Mouse (Mus musculus) gastrocnemius, postnatal 36 days (tissue): Measurements from ENCODE around the gene Igdcc3. TPM values are rescaled to one million over a fixed set of nuclear protein-coding genes. Genes with fewer than 3 reads are reported as not detected.

Experiments used
- DNase-seq, 2 experiments: peaks; one replicate each; pipeline ENCODE4 v3.0.0; 2022
- intact Hi-C: fragments of 180-260 bp; cut with DNase I; formaldehyde crosslinking; loops from one replicate; pipeline ENCODE4 v1.15.1; 2025
- total RNA-seq, 2 experiments: library from RNA; stranded (reverse); gene quantifications; 2 replicates each; pipeline ENCODE4 v1.2.3; 2021

Igdcc3 gene
- total RNA-seq, 2 experiments from 2014 or later: 0.10 to 0.26 TPM

DNA sequence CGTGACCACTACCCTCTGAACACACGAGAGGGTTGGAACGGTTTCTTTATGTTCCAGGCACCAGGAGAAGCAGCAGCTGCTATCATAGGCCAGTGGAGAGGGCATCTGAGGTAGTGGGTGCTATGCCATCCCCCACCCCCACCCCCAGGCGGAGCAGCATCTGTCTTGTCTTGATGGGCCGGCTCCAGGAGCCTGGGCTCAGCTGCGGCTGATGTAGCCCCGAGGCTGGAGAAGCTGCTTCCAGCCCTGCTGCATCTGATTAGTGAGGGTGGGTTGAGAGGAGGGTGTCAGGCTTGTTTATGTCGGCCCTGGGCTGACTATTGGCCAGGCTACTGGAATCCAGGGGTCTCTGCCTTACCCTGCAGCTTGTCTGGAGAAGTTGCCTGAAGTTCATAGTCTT is 90.3 kb downstream of the Igdcc3 start:
- DNase-seq: no peak
- intact Hi-C loops: loop anchor here (10.0 kb wide), 1 partner anchor 204 kb away; the partner anchor contains the start of gene Mtfmt

DNA sequence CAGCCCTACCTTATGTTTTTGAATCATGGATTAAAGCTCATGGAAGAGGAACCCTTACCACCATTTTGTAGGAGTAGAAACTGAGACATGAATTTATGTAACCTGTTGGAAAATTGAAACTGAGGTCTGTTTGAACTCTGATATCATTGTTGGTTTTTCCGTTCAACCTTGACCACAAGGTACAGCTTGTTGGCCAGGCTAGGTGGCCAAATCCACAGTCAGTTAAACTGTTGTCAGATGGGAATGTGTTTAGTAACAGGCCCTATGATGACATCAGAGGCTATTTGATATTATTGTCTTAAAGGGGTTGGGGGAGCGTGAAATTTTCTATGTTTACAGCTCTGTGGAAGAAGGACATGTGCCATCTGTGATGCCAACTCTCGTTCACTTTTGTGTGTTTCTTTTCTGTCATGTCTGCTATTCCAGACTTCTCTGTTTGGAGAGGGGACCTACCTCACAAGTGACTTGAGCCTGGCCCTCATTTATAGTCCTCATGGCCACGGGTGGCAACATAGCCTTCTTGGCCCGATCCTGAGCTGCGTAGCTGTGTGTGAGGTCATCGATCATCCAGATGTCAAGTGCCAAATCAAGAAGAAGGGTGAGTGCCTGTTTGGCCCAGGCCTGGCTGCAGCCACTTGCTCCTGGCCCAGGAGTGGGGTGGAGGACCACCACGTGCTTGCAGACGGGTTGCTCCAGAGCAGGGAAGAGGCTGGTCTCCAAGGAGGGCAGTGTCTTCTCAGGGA is 92.4 kb downstream of the Igdcc3 start:
- intact Hi-C loops: loop anchor here (10.0 kb wide), 1 partner anchor 201 kb away; the partner anchor contains the start of gene Mtfmt
- DNase-seq: no peak

DNA sequence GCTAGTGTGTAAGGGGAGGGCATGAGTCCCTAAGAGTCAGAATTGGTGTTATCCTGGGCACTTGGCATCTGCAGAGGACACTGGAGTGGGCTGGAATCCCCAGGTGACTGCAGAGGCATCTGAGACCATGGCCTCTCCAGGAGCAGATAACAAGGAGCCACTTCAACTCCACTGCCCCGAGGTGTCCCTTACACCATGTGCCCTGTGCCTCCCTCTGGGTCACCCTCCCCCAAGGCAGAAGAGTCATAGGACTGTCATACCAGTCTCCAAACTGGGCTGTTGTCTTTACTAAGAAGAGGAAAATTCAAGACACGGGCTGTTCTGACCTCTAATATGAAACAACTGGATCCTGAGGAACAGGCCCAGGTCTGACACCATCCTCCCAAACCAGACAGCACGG is 93.7 kb downstream of the Igdcc3 start:
- intact Hi-C loops: loop anchor here (10.0 kb wide), 1 partner anchor 200 kb away; the partner anchor contains the start of gene Mtfmt
- DNase-seq: no peak

Other genes starting within 250 kb of the Igdcc3 start
- gene Slc24a1, start 189.6 kb upstream of the Igdcc3 start, total RNA-seq: under 1 TPM in 1 of 2 experiments, not detected in 1; 0.05 TPM
- 10 to 100 TPM; 16.0 to 16.3 TPM for gene Ints14, start 180.3 kb upstream of the Igdcc3 start, total RNA-seq
- 10 to 100 TPM in 1 of 2 experiments, 1 to 10 TPM in 1; 9.1 to 10.3 TPM for gene Hacd3, start 119.5 kb upstream of the Igdcc3 start, total RNA-seq
- 100 to 1,000 TPM in 1 of 2 experiments, 10 to 100 TPM in 1; 98.7 to 117 TPM for gene Dpp8, start 108.8 kb upstream of the Igdcc3 start, total RNA-seq
- gene Igdcc4, start 39.7 kb upstream of the Igdcc3 start, total RNA-seq: 10 to 100 TPM; 24.4 to 26.6 TPM
- gene Parp16, start 54.2 kb downstream of the Igdcc3 start, total RNA-seq: 1 to 10 TPM; 3.4 to 4.0 TPM
- 10 to 100 TPM; 13.6 to 24.2 TPM for gene Cilp, start 124.0 kb downstream of the Igdcc3 start, total RNA-seq
- gene Clpx, start 153.1 kb downstream of the Igdcc3 start, total RNA-seq: 10 to 100 TPM; 46.9 to 65.0 TPM
- 10 to 100 TPM; 10.3 to 12.6 TPM for gene Pdcd7, start 204.9 kb downstream of the Igdcc3 start, total RNA-seq
- gene Ubap1l, start 219.9 kb downstream of the Igdcc3 start, total RNA-seq: under 1 TPM in 1 of 2 experiments, not detected in 1; 0.56 TPM